Mouse (Mus musculus): Measurements from ENCODE around the gene Spin4.
A peak's percentile ranks its signal among the peaks of the same experiment; 100 is the strongest.

The Spin4 gene

DNA sequence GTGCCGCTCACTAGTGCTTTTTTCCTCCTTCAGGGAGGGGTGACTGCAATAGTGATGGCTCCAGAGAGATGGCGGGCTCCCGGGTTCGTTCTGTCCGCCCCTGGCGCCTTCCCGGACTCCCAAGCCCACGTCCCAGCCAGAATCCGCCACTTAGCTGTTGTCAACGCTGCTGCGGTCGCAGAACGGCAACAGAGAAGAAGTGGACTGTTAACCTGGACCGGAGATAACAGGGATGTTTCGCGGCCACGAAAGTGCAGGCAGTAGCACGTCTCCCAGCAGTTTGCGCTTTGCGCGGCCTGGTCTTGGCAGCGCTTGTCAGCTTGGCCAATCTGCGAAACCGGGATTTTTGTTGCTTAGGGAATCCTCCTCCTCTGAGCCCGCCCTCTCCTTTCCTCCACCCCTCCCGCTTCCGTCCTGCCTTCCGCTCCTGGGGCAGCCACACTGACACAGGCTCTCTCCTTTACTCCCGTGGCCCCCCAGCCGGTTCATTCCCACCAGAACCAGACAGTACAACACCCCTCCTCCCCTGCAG is at the start of gene Spin4:
Gene Spin4, minus strand, starts transcription at position 322 of the 532 bp plus-strand sequence.
- DNase-seq, result peak; percentile 77 to 80

DNA sequence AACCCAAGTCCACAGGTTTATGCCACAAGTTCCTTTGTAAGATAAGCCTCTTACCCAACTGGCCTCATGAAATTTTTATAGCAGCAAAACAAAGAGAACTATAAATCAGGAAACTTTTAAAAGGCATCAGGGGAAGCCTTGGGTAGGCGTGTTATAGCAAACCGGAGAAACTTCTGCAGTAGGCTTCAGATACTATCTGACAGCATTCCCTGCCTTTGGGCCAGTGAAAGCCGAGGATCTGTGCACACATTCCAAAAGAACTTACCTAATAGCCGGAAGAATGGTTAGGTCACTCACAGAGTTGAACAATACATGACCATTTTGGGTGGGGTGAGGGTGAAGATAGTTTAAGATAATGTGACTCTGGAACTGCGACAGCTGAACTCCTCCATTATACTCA is 1.4 kb upstream of the Spin4 start:
- no peak for DNase-seq

DNA sequence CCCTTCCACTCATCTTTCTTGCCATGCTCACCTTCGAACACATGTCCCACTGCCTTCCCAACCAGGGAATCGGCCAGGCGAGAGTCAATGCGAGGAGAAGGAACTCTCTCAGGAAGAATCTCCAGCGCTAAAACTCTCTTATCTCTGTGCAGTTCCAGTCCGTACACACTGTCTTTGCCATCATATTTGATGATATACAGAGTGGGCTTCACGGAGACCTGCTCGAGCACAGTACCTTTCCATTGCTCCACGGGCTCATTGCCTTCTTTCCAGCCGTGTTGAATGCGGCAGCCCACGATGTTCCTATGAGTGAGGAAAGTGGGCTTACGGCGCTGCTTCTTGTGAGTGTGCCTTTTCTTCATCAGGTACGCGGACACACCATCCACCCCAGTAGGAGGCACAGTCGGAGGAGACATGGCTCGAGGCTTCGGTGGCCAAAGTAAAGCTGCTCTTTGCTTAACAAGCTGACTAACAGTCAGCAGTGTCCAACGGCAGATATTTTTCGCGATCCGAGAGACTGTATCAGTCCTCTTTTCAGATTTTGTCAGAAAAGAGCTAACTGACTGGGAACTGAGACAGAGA is 612 bp downstream of the Spin4 start:
- DNase-seq, result peak in 1 of 2 experiments; percentile 5

DNA sequence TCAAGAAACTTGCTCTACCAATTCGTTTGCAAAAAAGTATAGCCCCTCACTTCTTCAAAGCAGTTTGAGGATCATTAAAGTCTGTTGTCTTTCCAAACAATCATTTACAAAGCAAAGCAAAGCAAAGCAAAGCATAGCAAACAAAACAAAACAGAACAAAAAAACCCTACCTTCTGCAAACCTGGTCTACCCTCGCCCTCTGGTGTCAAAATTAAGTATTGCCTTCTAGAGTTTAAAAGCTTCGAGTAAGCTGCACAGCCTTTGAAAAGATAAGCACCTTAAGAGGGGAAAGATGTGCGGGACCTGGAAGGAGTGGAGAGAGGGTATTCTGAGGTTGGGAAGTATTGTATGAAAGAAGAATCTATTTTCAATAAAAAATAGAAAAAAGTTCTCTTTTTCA is 14.4 kb downstream of the Spin4 start:
- no peak for DNase-seq

DNA sequence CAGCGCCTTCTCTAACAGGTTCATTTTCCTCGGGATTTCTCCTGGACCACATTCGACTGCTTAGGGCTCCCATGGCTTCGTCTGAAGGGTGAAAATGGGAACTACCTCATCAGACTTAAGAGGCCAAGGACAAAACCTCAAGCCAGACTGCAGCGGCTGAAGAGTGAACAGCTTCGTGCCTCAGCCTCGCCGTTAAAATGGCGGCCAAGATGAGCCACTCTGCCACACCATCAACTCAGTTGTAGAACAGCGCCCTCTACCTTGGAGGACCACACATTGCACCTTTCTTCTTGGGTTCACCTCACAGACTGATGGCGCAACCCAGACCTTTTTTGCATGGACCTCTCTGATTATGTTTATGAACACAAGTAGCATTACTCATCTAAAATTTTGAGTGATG is 27.6 kb downstream of the Spin4 start:
- no peak for DNase-seq

DNA sequence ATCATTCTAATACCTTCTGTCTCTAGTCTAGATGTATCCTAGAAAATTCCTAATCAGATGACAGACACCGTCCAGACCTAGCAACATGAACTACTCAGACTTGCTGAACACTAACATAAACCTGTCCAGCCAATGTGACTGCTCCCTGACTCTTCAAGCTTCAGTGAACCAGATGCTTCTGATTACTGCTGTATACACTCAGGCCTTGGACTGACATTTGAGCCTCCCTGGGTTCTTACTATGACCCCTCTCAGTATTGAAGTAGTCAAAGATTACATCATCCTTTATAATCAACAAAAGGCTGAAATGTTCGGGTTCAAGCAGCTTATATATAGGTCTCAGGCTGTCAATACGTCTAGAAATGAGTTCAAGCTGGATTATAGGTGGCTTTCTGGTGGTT is 32.4 kb downstream of the Spin4 start:
- DNase-seq, result no peak

DNA sequence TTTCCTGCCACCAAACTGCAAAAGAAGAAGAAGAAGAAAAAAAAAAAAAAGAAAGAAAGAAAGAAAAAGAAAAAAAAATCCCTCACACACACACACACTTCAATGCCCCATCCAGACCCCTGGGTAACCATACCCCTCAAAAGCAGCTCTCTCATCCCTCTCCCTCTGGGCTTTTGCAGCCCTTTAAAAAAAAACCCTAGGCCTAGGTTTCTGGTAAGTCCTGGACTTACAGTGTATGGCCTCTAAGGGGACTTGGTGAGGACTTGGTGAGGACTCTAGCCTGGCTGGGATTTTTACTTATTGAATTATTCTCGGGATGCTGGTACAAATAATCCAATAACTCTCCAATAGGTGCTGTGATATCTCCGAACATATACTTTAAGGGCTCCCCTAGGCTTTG is 35.6 kb downstream of the Spin4 start:
- DNase-seq, result no peak

DNA sequence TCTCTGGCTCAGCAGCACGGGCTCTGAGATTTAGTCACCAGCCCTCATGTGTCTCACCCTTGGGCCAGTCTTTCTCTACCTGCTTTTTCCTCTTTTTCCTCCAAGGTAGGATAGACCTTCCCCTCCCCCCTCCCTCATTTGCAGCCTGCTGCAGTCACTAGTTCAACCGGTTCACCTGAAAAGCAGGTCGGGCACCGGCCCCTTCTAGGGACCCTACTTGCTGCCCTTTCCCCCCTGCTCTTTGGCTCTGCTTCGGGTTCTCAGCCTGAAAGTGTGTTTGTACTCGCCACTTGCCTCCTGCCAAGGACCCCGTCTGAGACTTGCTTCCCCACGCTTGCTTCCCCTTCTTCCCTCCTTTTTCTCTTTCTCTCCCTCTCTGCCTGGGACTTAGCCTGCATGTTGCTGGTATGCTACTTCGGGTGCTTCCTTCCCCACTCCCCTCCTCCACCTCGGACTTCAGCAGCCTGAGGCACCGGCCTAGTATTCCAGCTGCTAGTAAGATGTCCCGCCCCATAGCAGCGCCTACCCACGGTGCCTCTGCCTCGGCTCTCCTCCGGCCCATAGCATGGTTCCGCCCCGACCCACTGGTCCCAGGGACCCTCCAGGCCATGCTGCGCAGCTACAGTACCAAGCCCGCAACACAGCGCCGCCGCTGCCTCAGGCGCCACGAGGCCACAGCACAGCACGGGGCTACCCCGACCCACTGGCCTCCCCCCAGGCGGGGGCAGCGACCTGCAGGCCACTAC is 36.2 kb downstream of the Spin4 start:
- DNase-seq, result peak in 1 of 2 experiments; percentile 3
